Mouse (Mus musculus): ENCODE data around the gene Rap1b. TPM values are rescaled to one million over a fixed set of nuclear protein-coding genes. Genes with fewer than 3 reads are reported as not detected.

The Rap1b gene
- polyA plus RNA-seq, 1 experiment from 2014 or later: 166 TPM

DNA sequence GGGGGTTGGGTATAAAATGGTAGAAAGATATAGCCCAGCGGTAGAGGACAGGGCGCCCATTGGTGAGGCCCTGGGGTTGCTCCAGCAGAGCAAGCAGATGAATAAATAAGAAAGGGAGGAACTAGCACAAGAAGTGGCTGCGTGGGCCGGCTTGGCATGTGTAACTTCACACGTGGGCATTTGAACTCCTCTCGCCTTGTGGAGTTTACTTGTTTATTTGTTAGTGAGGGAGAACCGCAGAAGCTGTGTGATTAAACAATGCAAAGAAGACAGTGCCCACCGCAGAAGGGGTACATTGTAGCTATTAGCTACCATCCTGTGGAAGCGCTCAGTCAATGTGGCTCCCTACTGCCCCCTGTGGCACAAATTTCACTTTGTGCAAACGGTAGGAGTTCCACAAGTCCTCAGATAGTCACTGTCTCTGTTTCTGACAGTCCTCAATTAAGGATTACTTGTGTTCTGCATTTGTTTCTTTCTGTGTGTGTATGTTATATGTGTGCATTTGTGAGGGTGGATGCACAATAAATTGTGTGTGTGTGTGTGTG lies 6.9 kb upstream of the Rap1b start:
- H3K27me3 ChIP-seq (replicated peaks): no peaks in the 10 kb centered on the region
- H3K27ac ChIP-seq: no peak overlapping the region
- no peak overlapping the region for H3K4me2 ChIP-seq
- no peaks in the 10 kb centered on the region for H3K9me3 ChIP-seq
- no peak for ATAC-seq (replicated peaks)
- H3K4me3 ChIP-seq: no peak overlapping the region
- H3K36me3 ChIP-seq (replicated peaks): no peaks in the 10 kb centered on the region
- 87% methylated on average over 10 of the region's 10 CpGs for WGBS
- no peaks in the 10 kb centered on the region for H3K4me1 ChIP-seq
- no peak overlapping the region for H3K9ac ChIP-seq

DNA sequence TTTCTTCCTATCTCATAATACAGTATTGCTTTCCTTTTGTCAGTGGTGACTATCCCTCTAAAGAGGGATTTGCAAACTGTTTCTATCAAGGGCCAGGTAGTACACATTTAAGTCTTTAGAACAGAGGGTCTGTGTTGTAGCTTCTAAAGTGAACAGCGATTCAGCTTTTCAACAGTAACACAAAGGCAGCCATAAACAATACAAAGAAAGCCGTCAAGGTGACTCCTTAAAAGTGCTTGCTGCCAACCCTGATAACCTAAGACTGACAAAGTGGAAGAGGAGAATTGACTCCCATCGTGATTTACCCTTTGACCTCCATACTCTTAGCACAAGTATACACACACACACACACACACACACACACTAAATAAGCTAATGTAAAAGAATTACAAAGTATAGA lies 3.1 kb upstream of the Rap1b start:
- Histone ChIP-seq H3K9me3 (no peaks in the 10 kb centered on the region), H3K27me3 (replicated peaks) (no peaks in the 10 kb centered on the region)

DNA sequence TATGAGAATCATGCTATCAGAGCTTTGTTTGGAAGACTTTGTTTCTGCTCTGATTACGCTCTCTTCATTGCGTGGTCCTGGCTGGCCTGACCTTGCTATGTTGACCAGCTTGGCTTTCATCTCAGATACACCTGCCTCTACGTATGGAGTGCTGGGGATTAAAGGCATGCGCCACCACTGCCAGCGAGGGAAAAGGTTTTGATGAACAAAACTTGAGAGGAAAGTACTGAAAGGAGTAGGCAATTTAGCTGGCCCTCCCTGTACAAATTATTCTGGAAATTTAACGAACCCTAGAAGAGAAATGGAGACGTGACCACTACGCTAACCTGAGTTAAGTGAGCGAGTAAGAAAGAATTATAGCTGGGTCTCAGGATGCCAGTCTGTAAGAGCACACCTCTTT lies 961 bp upstream of the Rap1b start:
- Histone ChIP-seq H3K27ac (peak overlapping the region; percentile 98), H3K4me1 (peaks cover 28% of the 10 kb centered on the region), H3K4me3 (peak overlapping the region; percentile 99), H3K27me3 (replicated peaks) (no peaks in the 10 kb centered on the region), H3K36me3 (replicated peaks) (no peaks in the 10 kb centered on the region), H3K9ac (peak overlapping the region; percentile 76; the same call in 1 of the 2 replicates), H3K9me3 (no peaks in the 10 kb centered on the region), H3K4me2 (peak overlapping the region; percentile 75)
- peak; percentile 40 for ATAC-seq (replicated peaks)
- 42% methylated on average over 9 of the region's 9 CpGs for WGBS

More for the DNA sequence above, 3.1 kb upstream of the Rap1b start:
- H3K4me3 ChIP-seq: no peak overlapping the region
- no peak overlapping the region for H3K27ac ChIP-seq
- WGBS: 46% methylated on average over 3 of the region's 3 CpGs
- H3K9ac ChIP-seq: no peak overlapping the region
- no peak for ATAC-seq (replicated peaks)
- no peak overlapping the region for H3K4me2 ChIP-seq
- H3K36me3 ChIP-seq (replicated peaks): no peaks in the 10 kb centered on the region
- peaks cover 19% of the 10 kb centered on the region for H3K4me1 ChIP-seq

DNA sequence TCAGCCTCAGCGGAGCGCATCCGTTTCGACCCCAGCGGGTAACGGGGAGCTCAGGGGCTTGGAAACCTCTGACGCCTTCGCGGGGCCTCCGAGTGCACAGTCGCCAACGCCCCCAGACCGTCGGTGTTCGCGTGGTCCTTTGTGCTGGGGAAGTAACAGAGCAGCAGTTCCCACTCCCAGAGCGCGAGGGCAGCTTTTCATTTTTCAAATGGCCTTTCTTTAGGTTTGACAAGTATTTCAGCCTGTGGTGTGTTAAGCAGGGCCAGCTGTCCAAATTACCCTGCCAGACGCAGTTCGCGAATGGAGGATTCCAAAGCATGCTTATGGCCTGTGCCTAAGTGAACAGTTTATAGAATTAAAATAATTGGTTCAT lies 411 bp upstream of the Rap1b start:
- H3K4me1 ChIP-seq: peaks cover 29% of the 10 kb centered on the region
- no peaks in the 10 kb centered on the region for H3K27me3 ChIP-seq (replicated peaks)
- H3K36me3 ChIP-seq (replicated peaks): no peaks in the 10 kb centered on the region
- H3K27ac ChIP-seq: peak overlapping the region; percentile 98
- H3K4me3 ChIP-seq: peak overlapping the region; percentile 99
- ATAC-seq (replicated peaks): peak; percentile 93
- 0% methylated on average over 21 of the region's 21 CpGs for WGBS
- no peaks in the 10 kb centered on the region for H3K9me3 ChIP-seq
- peak overlapping the region; percentile 75 for H3K4me2 ChIP-seq
- peak overlapping the region; percentile 76 for H3K9ac ChIP-seq

DNA sequence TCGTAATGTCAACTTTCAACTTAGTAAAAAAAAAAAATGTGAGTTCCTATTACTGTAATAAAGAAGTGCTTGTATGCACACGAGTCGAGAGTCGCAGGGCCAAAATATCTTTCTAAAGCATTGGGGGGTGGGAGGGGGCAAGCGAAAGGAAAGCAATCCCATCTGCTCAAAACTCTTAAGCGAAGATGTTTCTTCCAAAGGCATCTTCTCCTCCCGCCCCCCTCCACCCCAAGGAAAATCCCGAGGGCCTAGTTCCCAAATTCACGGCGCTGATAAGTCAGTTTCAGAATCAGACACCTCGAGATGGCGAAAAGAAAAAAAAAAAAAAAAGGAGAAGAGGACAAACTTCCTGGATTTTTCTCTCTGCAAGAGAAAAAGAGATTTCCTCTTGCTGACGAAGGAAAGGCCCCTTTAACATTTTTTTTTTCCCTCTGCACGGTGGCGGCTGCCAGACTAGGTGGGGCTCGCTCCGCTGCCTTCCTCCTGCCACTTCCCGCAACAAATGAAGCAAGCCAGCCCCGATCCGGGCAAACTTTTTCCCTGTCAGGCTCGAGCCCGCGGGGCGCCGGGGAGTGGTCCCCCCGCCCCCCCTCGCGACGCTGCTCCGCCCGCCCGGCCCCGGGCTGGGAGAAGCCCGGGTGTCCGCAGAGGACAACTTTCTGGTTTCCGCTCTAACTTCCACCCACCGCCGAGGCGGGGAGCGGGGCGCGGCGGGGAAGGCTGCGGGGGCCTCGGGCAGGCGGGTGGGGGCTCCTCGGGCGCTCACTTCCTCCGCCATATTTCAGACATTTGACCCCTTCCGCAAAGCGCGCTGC lies 846 bp downstream of the Rap1b start:
- Histone ChIP-seq H3K4me2 (peak overlapping the region; percentile 75), H3K9ac (peak overlapping the region; percentile 76), H3K4me3 (peak overlapping the region; percentile 99), H3K9me3 (no peaks in the 10 kb centered on the region), H3K36me3 (replicated peaks) (no peaks in the 10 kb centered on the region), H3K27ac (peak overlapping the region; percentile 98), H3K27me3 (replicated peaks) (no peaks in the 10 kb centered on the region), H3K4me1 (peaks cover 29% of the 10 kb centered on the region)
- peak; percentile 28 for ATAC-seq (replicated peaks)
- 1% methylated on average over 47 of the region's 52 CpGs for WGBS

DNA sequence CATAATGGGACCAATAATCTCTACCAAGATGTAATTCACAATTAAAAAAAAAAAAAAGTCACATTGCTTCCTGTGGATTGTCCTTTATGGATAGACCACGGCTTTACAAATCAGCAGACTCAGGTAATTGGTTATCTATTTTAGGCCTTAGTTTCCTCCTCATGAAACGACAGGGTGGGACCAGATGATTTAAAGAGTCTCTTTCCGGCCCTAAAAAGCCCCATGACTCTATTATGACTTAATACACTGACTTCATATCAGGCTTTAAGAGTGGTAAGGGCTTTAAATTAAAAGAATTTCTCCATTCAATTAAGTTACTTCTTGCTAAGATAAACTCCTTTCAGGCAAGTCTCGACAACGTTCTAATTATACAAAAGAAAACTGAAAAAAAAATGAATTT lies 1.6 kb downstream of the Rap1b start:
- Histone ChIP-seq H3K4me3 (peak overlapping the region; percentile 99), H3K27ac (no peak overlapping the region), H3K36me3 (replicated peaks) (no peaks in the 10 kb centered on the region), H3K4me2 (peak overlapping the region; percentile 75), H3K9me3 (no peaks in the 10 kb centered on the region), H3K9ac (peak overlapping the region; percentile 76; the same call in 1 of the 2 replicates), H3K27me3 (replicated peaks) (no peaks in the 10 kb centered on the region), H3K4me1 (peaks cover 29% of the 10 kb centered on the region)
- no peak for ATAC-seq (replicated peaks)
- 34% methylated on average over 5 of the region's 5 CpGs for WGBS

DNA sequence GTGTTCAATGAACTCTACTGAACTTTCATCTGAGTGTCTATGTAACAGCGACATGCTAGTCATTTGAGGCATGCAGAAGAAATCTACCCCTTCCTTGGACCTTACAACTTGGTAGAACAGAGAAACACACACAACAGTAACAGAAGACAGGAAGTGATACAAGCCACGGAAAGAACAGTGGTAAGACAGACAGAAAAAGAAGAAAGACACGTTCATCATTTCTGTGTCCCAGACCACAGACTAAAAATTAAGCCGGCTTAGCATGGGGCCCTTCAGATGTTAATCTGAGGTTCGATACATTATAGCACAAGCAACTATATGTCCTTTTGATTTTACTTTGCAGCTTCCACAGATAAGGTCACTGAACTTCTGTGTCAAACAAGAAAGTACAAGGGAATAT lies 2.1 kb downstream of the Rap1b start:
- Histone ChIP-seq H3K4me3 (peak overlapping the region; percentile 99; the same call in 1 of the 2 replicates), H3K9ac (no peak overlapping the region), H3K27me3 (replicated peaks) (no peaks in the 10 kb centered on the region), H3K27ac (no peak overlapping the region), H3K4me1 (peaks cover 29% of the 10 kb centered on the region), H3K36me3 (replicated peaks) (no peaks in the 10 kb centered on the region), H3K9me3 (no peaks in the 10 kb centered on the region), H3K4me2 (peak overlapping the region; percentile 75; the same call in 1 of the 2 replicates)
- ATAC-seq (replicated peaks): no peak
- WGBS: 76% methylated on average over 5 of the region's 5 CpGs

DNA sequence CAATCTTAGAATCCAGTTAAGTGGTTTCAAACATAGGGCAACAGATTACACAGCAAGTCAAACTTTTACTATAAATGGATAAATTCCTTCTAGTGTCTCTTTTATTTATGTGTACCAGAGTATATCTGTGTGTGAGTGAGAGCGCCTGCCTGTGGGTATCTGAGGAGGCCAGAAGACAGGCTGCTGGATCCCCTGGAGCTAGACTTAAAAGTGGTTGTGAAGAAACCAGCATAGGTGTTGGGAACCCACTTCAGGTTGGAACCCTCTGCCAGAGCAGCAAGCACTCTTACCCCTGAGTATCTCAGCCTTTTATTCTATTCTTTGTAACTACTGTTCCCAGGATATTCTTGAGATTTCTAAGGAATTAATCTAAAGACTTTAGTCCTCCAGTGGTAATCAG lies 4.1 kb downstream of the Rap1b start:
- Histone ChIP-seq H3K4me2 (no peak overlapping the region), H3K9ac (no peak overlapping the region), H3K27ac (no peak overlapping the region), H3K27me3 (replicated peaks) (no peaks in the 10 kb centered on the region), H3K4me3 (no peak overlapping the region), H3K9me3 (no peaks in the 10 kb centered on the region), H3K4me1 (peaks cover 23% of the 10 kb centered on the region), H3K36me3 (replicated peaks) (no peaks in the 10 kb centered on the region)
- ATAC-seq (replicated peaks): no peak
- WGBS: 82% methylated on average over 1 of the region's 1 CpGs

DNA sequence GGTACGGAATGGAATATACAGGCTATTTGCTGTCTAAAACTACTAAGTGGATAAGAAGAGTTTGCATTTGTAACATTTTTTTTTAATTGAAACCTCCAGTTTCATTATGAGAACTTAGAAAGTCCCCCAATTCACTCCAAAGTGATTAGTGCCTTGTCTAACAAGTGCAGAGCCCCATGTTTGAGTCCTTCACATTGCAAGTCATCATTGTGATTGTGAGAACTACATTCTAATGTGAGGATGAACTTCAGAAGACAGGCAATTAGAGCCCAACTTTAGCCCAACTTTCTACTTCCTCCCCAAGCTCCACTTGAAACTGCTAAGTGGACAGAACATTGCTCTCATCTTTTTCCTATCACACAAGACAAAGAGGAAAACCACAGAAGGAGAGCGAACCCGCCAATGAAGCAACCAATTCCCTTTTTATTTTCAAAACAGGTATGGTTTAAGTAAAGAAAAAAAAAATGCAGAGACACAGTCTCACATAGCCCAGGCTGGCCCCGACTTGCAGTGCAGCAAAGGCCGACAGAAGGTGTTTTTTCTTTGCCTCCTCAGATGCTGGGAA lies 5.3 kb downstream of the Rap1b start:
- H3K4me3 ChIP-seq: no peak overlapping the region
- no peak for ATAC-seq (replicated peaks)
- H3K27me3 ChIP-seq (replicated peaks): no peaks in the 10 kb centered on the region
- H3K4me2 ChIP-seq: no peak overlapping the region
- no peaks in the 10 kb centered on the region for H3K9me3 ChIP-seq
- no peak overlapping the region for H3K27ac ChIP-seq
- no peak overlapping the region for H3K9ac ChIP-seq
- H3K36me3 ChIP-seq (replicated peaks): no peaks in the 10 kb centered on the region
- WGBS: 93% methylated on average over 5 of the region's 5 CpGs
- H3K4me1 ChIP-seq: peaks cover 18% of the 10 kb centered on the region

DNA sequence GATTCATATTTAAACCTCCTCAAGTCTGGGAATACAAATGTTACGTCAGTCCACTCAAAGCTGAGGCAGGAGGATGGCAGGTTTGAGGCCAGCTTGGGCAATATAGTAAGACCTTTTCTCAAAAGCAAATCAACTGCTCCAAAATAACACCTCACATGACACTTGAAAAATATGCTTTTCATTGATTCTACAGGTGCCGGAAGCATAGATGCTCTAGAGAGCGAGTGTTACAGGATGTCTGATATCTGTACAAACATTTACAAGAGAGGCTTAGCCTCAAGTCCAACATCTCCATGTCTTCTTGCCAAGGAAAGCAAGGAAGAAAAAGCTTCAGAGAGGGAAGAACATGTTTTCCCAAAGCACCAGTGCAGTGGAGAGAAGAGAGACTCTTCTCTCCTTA lies 6.1 kb downstream of the Rap1b start:
- Histone ChIP-seq H3K27ac (no peak overlapping the region), H3K4me1 (peaks cover 19% of the 10 kb centered on the region), H3K9me3 (no peaks in the 10 kb centered on the region), H3K9ac (no peak overlapping the region), H3K4me3 (no peak overlapping the region), H3K27me3 (replicated peaks) (no peaks in the 10 kb centered on the region), H3K36me3 (replicated peaks) (no peaks in the 10 kb centered on the region), H3K4me2 (no peak overlapping the region)
- 94% methylated on average over 3 of the region's 3 CpGs for WGBS
- ATAC-seq (replicated peaks): no peak

DNA sequence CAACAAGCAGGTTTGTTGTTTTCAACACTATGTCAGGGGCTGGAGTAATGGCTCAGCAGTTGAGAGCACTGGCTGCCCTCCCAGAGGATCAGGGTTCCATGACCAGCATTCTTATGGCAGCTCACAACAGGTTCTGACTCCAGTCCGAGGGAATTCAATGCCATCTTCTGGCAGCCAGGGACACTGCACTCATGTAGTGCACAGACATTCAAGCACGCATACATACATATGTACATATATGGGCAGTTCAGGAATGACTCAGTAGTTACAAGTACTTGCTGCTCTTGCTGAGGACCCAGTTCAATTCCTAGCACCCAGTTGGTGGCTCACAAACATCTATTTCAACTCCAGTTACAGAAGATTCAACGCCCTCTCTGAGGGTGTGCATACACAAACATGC lies 6.9 kb downstream of the Rap1b start:
- H3K4me1 ChIP-seq: peaks cover 13% of the 10 kb centered on the region
- no peak overlapping the region for H3K4me2 ChIP-seq
- H3K36me3 ChIP-seq (replicated peaks): no peaks in the 10 kb centered on the region
- no peak overlapping the region for H3K27ac ChIP-seq
- no peak overlapping the region for H3K4me3 ChIP-seq
- H3K9me3 ChIP-seq: no peaks in the 10 kb centered on the region
- no peak for ATAC-seq (replicated peaks)
- H3K9ac ChIP-seq: no peak overlapping the region
- no peaks in the 10 kb centered on the region for H3K27me3 ChIP-seq (replicated peaks)
- WGBS: 90% methylated on average over 3 of the region's 3 CpGs

DNA sequence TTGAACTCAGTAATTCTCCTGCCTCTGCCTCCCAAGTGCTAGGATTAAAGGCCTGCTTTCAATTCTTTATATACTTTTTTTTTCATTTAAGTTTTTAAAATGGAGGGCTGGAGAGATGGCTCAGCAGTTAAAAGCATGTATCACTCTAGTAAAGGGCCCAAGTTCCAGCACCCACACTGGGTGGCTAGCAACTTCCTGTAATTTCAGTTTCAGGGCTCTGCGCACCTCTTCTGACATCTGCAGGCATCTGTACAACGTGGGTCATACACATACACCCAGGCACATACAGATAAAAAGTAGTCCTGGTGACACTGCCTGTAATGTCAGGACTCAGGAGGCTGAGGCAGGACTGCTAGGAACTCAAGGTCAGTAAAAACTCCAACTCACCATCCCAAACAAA lies 9.5 kb downstream of the Rap1b start:
- 85% methylated on average over 2 of the region's 2 CpGs for WGBS
- Histone ChIP-seq H3K9ac (no peak overlapping the region), H3K36me3 (replicated peaks) (no peaks in the 10 kb centered on the region), H3K4me1 (peaks cover 2% of the 10 kb centered on the region; the same call in 1 of the 2 replicates), H3K9me3 (no peaks in the 10 kb centered on the region), H3K27me3 (replicated peaks) (no peaks in the 10 kb centered on the region), H3K27ac (no peak overlapping the region), H3K4me2 (no peak overlapping the region), H3K4me3 (no peak overlapping the region)
- no peak for ATAC-seq (replicated peaks)

Measured in midbrain, embryonic 15.5 days (tissue).